Comparison of ENCODE assay signal across 22 mouse cellular contexts in genomic region chr5:103014309-103014708, GRCm38 (mm10).
DNase-seq lines count a peak whose midpoint lies in the region; ATAC-seq lines count a peak whose summit lies in the region.
"Had no signal": no experiment of that assay in that cellular context is flagged by ENCODE, and none has a peak within 500 bp of the region (broad histone marks: within the 10 kb centered on the region; RNA-seq: fewer than 3 reads in every experiment).

No protein-coding gene starts in this region.

- no peak overlapping the region for H3K4me2 ChIP-seq in embryonic facial prominence, embryonic 12.5 days (replicated peaks)
- H3K4me2 ChIP-seq in hindbrain, embryonic 15.5 days = no peak overlapping the region
- H3K4me2 ChIP-seq in neural tube, embryonic 15.5 days = no peak overlapping the region
- H3K4me2 ChIP-seq: embryonic facial prominence, embryonic 13.5 days; liver, embryonic 15.5 days; lung, embryonic 15.5 days had no signal

- WGBS in embryonic facial prominence, embryonic 12.5 days = 79% methylated on average over 4 of the region's 4 CpGs
- 94% methylated on average over 4 of the region's 4 CpGs for WGBS in embryonic facial prominence, embryonic 10.5 days
- WGBS in hindbrain, embryonic 15.5 days = 65% methylated on average over 4 of the region's 4 CpGs
- WGBS in hindbrain, embryonic 10.5 days = 95% methylated on average over 4 of the region's 4 CpGs
- 73% methylated on average over 4 of the region's 4 CpGs for WGBS in neural tube, embryonic 15.5 days

- no peaks in the 10 kb centered on the region for H3K27me3 ChIP-seq in embryonic facial prominence, embryonic 12.5 days
- no peaks in the 10 kb centered on the region for H3K27me3 ChIP-seq in embryonic facial prominence, embryonic 10.5 days (replicated peaks; ENCODE audit: low read depth, poor library complexity, severe bottlenecking)
- no peaks in the 10 kb centered on the region for H3K27me3 ChIP-seq in hindbrain, embryonic 15.5 days
- no peaks in the 10 kb centered on the region for H3K27me3 ChIP-seq in hindbrain, embryonic 10.5 days (ENCODE audit: insufficient read depth, poor library complexity, severe bottlenecking)
- H3K27me3 ChIP-seq in neural tube, embryonic 15.5 days (replicated peaks) = no peaks in the 10 kb centered on the region
- H3K27me3 ChIP-seq: embryonic facial prominence, embryonic 13.5 days; liver, embryonic 15.5 days; lung, embryonic 15.5 days had no signal

- H3K4me1 ChIP-seq in embryonic facial prominence, embryonic 12.5 days = no peaks in the 10 kb centered on the region
- H3K4me1 ChIP-seq in embryonic facial prominence, embryonic 10.5 days = no peaks in the 10 kb centered on the region
- H3K4me1 ChIP-seq in hindbrain, embryonic 15.5 days (replicated peaks) = peaks cover 10% of the 10 kb centered on the region; the same call in 1 of the 2 replicates
- peaks cover 11% of the 10 kb centered on the region for H3K4me1 ChIP-seq in hindbrain, embryonic 10.5 days (replicated peaks)
- H3K4me1 ChIP-seq in neural tube, embryonic 15.5 days = peaks cover 6% of the 10 kb centered on the region
- H3K4me1 ChIP-seq: embryonic facial prominence, embryonic 13.5 days; limb, embryonic 10.5 days; liver, embryonic 15.5 days; lung, embryonic 15.5 days had no signal

- no peak overlapping the region for H3K27ac ChIP-seq in embryonic facial prominence, embryonic 12.5 days
- no peak overlapping the region for H3K27ac ChIP-seq in embryonic facial prominence, embryonic 10.5 days (replicated peaks)
- peak overlapping the region; percentile 31 for H3K27ac ChIP-seq in hindbrain, embryonic 15.5 days (replicated peaks)
- H3K27ac ChIP-seq in hindbrain, embryonic 10.5 days = no peak overlapping the region
- H3K27ac ChIP-seq in neural tube, embryonic 15.5 days (replicated peaks) = peak overlapping the region; percentile 48; the same call in 1 of the 2 replicates
- H3K27ac ChIP-seq: embryonic facial prominence, embryonic 13.5 days; gastrocnemius, adult 2 months; kidney, postnatal 0 days; limb, embryonic 10.5 days; liver, embryonic 15.5 days; lung, embryonic 15.5 days had no signal

- no peaks in the 10 kb centered on the region for H3K36me3 ChIP-seq in embryonic facial prominence, embryonic 12.5 days
- no peaks in the 10 kb centered on the region for H3K36me3 ChIP-seq in embryonic facial prominence, embryonic 10.5 days (replicated peaks)
- no peaks in the 10 kb centered on the region for H3K36me3 ChIP-seq in hindbrain, embryonic 15.5 days
- H3K36me3 ChIP-seq in hindbrain, embryonic 10.5 days = no peaks in the 10 kb centered on the region
- no peaks in the 10 kb centered on the region for H3K36me3 ChIP-seq in neural tube, embryonic 15.5 days
- H3K36me3 ChIP-seq: embryonic facial prominence, embryonic 13.5 days; limb, embryonic 10.5 days; liver, embryonic 15.5 days; lung, embryonic 15.5 days had no signal

- no peak for DNase-seq in embryonic facial prominence, embryonic 10.5 days (ENCODE audit: low spot score)
- no peak for DNase-seq in hindbrain, embryonic 10.5 days (ENCODE audit: low spot score)
- peak; percentile 29 for DNase-seq in right cerebral cortex, postnatal 4 days
- DNase-seq in right cerebral cortex, postnatal 14 days = no peak
- DNase-seq in cerebellum, adult 8-10 months = no peak
- DNase-seq: adrenal gland, postnatal 36 days; cerebellum, postnatal 14 days; gastrocnemius, adult 2 months; kidney, adult 2 months; liver; lung, postnatal 4 days; retina, postnatal 1 day; thymus, postnatal 14 days had no signal

- H3K9me3 ChIP-seq in embryonic facial prominence, embryonic 12.5 days = no peaks in the 10 kb centered on the region
- H3K9me3 ChIP-seq in embryonic facial prominence, embryonic 10.5 days = no peaks in the 10 kb centered on the region
- H3K9me3 ChIP-seq in hindbrain, embryonic 15.5 days = no peaks in the 10 kb centered on the region
- H3K9me3 ChIP-seq in hindbrain, embryonic 10.5 days = no peaks in the 10 kb centered on the region
- H3K9me3 ChIP-seq in neural tube, embryonic 15.5 days (replicated peaks) = no peaks in the 10 kb centered on the region
- H3K9me3 ChIP-seq: embryonic facial prominence, embryonic 13.5 days; limb, embryonic 10.5 days; liver, embryonic 15.5 days; lung, embryonic 15.5 days had no signal

- H3K9ac ChIP-seq in embryonic facial prominence, embryonic 12.5 days = 0 out of 2 replicates have a peak overlapping the region, but pooled peaks have one; percentile 12
- H3K9ac ChIP-seq in hindbrain, embryonic 15.5 days = no peak overlapping the region
- H3K9ac ChIP-seq in neural tube, embryonic 15.5 days (replicated peaks) = no peak overlapping the region
- H3K9ac ChIP-seq: embryonic facial prominence, embryonic 13.5 days; liver, embryonic 15.5 days; lung, embryonic 15.5 days had no signal

- no peak overlapping the region for H3K4me3 ChIP-seq in embryonic facial prominence, embryonic 12.5 days
- no peak overlapping the region for H3K4me3 ChIP-seq in embryonic facial prominence, embryonic 10.5 days
- no peak overlapping the region for H3K4me3 ChIP-seq in hindbrain, embryonic 15.5 days
- H3K4me3 ChIP-seq in hindbrain, embryonic 10.5 days = no peak overlapping the region
- H3K4me3 ChIP-seq in neural tube, embryonic 15.5 days (replicated peaks) = no peak overlapping the region
- H3K4me3 ChIP-seq: embryonic facial prominence, embryonic 13.5 days; erythroblast, embryonic 14.5 days; gastrocnemius, adult 2 months; limb, embryonic 10.5 days; liver, embryonic 15.5 days; lung, embryonic 15.5 days had no signal

- ATAC-seq in embryonic facial prominence, embryonic 12.5 days (ENCODE audit: insufficient number of reproducible peaks, insufficient read depth, low FRiP score, low TSS enrichment) = no peak
- ATAC-seq in hindbrain, embryonic 15.5 days (ENCODE audit: low FRiP score, low read depth) = peak; percentile 20; the same call in 1 of the 2 replicates
- 0 out of 2 replicates have a peak, but pooled peaks have one; percentile 61 for ATAC-seq in neural tube, embryonic 15.5 days (ENCODE audit: low FRiP score)

Comparison
In these comparisons a context has a peak if more than half of its experiments do, and no peak if none do; other contexts are left out.
1. H3K27ac ChIP-seq: peak in hindbrain, embryonic 15.5 days (single experiment) and neural tube, embryonic 15.5 days (single experiment); none in embryonic facial prominence, embryonic 12.5 days (single experiment), embryonic facial prominence, embryonic 10.5 days (single experiment) and hindbrain, embryonic 10.5 days (single experiment).